Mouse (Mus musculus) heart, adult 2 months (tissue): ENCODE results near the gene Bpifa6.

Experiments used
- CTCF ChIP-seq: fragments of 200-600 bp; IDR thresholded peaks from 2 replicates; pipeline ENCODE4 v1.8.1; 2022; ENCODE audit warnings: antibody characterized with exemption, mild to moderate bottlenecking, moderate library complexity
- EP300 ChIP-seq: fragments of 200-500 bp; IDR thresholded peaks from 2 replicates; pipeline ENCODE4 v1.6.1; 2011; ENCODE audit warnings: low read depth, low read length, control low read depth; ENCODE audit not compliant: insufficient read depth
- POLR2A ChIP-seq: fragments of 200-500 bp; IDR thresholded peaks from 2 replicates; pipeline ENCODE4 v1.6.1; 2011; ENCODE audit warnings: mild to moderate bottlenecking, low read depth, low read length, control low read depth; ENCODE audit not compliant: insufficient read depth

DNA sequence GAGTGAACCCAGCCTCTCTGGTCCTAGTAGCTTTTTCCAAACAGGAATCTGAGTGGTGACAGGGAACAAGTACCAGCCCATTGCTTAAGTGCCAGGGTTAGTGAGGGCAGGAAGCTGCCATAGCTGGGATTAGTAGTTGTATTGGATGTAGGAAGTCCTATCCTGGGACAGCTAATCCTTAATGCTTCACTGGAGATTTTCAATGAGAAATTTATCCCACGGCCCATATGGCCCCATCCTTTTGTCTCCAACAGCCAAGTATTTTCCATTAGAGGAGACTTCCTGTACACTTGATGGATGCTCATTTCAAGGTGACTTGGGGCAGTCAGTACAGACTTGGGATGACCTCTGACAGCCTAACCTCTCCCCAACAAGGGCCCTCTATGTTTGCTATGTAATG lies 29.7 kb downstream of the Bpifa6 start:
- TF ChIP-seq POLR2A (no peak), EP300 (no peak), CTCF (no peak)
